Mouse (Mus musculus): ENCODE results near the gene Adamts20.

Gene Adamts20

DNA sequence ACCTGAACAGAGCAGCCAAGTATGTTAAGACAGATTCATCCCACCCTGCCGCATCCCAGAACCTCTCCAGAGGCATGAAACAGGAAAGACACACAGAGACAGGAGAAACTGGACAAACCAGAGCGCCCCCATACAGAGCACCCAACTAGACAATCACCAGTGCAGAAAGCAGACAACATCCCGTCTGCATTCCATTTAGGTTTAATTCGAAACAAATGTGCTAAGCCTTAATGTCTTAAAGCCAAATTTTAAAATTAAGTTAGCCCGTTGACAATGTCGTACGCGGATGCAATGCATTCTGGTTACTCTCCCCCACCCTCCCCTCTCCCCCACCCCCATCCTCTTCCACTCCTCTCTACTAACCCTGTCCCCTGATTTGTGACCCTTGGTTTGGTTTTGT is 126.2 kb downstream of the Adamts20 start:
- no peak for DNase-seq

DNA sequence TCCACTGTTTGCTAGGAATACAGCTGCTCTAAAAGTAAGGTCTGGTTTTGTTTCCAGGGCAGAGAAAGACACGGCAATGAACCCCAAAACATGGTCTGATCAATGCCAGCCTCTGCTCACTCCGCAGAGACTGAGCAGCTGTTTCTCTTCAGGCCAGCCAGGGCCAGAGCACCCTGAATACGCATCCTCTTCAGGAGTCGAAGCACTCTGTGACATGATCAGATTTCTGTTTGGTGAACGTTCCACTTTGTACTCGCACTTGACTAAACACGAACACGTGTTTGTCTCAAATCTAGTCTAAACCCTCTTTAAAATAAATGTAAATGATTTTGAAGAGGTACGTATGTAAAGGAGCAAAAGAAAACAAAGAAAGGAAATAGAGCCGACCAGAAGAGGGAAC is 130.6 kb downstream of the Adamts20 start:
- no peak for DNase-seq

DNA sequence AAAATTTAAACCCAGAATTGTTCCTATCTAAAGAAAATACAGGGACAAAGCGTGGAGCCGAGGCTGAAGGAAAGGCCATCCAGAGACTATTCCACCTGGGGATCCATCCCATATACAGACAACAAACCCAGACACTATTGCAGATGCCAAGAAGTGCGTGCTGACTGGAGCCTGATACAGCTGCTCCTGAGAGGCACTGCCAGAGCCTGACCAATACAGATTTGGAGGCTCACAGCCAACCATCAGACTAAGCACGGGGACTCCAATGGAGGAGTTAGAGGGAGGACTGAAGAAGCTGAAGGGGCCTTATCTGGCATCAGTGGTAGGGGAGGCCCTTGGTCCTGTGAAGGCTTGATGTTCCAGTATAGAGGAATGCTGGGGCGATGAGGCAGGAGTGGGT is 138.6 kb downstream of the Adamts20 start:
- DNase-seq = no peak

- peak; percentile 68 to 70 for DNase-seq
Measured at GRCm38 (mm10) chr15:94325509-94326181, 139.6 kb downstream of the Adamts20 start.

GRCm38 (mm10) chr15:94316171-94316570 is 149.0 kb downstream of the Adamts20 start:
- DNase-seq = no peak

GRCm38 (mm10) chr15:94309689-94310088 is 155.5 kb downstream of the Adamts20 start:
- no peak for DNase-seq

GRCm38 (mm10) chr15:94307888-94308287 is 157.3 kb downstream of the Adamts20 start:
- DNase-seq = no peak

DNA sequence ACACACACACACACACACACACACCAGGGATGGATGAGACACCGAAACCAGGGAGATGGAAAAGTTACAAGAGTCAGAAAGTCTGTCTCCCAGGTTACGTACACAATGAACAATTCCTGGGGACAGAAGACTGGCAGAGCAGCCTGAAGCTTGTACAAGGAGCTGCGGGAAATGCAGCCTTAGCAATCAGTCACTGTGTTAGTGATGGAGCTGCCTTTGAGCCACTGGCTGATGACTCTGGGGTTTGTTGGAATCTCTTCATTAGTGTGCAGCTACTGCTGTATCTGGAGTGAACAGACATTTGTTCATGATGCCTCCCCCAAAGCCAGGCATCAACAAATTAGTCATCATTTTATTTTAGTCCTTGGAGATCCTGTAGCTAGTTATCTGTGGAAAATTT is 162.1 kb downstream of the Adamts20 start:
- no peak for DNase-seq

DNA sequence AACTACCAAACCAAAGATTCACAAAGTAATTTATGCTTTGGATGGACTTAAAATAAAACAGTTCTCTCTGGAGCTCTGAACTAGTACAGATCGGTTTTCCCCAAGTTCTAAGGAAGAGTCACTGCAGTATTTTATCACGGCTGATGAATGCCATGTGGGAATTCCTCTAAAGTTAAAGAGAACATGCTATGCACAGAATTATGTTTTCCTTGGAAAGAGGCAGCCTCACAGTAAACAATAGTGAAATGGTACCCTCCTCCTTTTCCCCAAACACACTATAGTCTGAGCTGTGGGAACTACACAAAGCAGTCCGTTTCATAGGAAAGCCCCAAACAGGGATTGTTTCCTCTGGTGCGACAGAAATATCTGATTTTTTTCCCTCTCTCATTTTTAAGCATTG is 171.1 kb downstream of the Adamts20 start:
- DNase-seq = no peak

DNA sequence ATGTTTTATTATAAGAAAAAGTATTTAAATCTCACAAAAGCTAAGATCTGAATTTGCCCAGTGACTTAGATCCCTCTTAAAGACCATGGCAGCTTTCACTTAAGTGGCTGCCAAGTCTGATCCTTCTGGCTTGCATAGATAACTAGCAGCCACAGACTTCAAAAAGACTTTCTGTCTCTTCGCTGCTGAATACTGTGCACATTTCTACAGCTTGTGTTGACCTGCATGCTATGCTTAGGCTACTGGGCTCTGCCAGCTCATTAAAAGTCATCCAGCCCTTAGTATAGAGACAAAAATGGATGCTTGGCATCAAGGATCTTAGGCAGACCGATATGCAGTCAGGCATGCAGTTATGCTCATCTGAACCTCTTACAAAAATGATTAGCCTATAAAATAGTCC is 177.2 kb downstream of the Adamts20 start:
- DNase-seq = peak in 1 of 2 experiments; percentile 20

- DNase-seq = peak; percentile 51 to 55
Measured at GRCm38 (mm10) chr15:94287495-94287894, 177.7 kb downstream of the Adamts20 start.

DNA sequence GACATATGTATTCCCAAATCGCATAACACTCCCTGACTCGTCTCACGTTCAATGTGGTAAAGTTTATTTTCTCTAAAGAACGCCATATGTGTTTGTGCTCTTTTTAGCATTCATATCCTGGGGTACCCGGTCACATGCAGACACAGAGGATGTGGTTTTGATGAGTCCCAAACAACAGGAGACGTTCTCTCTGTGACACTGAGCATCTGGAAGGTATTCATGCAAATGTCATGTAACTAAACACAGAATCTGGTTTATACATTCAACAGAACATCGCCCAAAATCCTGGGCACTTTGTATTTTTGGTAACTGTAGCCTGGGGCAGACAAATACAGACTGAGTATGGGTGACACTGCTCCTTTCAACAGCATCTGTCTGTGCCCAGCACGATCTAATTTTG is 188.8 kb downstream of the Adamts20 start:
- no peak for DNase-seq

DNA sequence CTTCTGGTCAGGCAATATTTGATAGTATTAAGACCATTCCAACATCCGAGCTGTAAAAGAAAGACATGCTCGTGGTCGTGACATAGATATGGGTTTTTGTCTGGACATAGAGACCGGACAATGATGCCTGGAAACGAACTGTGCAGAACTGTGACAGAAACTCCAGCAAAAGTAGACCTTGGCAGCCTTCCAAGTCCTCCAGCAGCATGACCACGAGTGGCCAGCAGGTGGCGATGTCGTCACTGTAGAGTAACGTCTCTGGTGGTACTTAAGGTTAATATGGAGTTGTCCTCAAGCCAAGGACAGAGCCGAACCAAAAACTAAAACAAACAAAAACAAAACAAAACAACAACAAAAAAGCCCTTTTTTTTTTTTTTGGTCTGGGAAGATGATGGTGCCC is 199.6 kb downstream of the Adamts20 start:
- DNase-seq = peak; percentile 93 to 96

- peak; percentile 47 to 57 for DNase-seq
Measured at GRCm38 (mm10) chr15:94264497-94264879, 200.7 kb downstream of the Adamts20 start.

- peak; percentile 94 for DNase-seq
Measured at GRCm38 (mm10) chr15:94263866-94264496, 201.2 kb downstream of the Adamts20 start.

DNA sequence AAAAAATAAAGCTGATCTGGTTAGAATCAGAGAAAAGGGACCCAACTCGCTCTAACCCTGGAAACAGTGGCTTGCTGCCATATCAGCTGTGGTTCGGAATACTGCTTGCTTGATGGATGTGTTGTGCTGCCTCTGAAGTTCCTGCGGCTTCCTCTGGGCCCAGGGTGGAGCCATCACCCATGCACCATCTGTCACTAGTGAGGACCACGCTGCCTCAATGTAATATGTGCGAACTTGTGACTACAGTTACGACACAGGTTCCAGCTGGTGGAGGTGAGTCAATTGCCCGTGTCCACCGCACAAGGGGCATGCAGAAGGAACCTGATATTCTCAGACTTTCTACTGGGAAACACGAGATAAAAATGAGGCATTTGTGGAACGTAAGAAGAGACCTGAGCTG is 202.0 kb downstream of the Adamts20 start:
- DNase-seq = peak; percentile 64 to 74

DNA sequence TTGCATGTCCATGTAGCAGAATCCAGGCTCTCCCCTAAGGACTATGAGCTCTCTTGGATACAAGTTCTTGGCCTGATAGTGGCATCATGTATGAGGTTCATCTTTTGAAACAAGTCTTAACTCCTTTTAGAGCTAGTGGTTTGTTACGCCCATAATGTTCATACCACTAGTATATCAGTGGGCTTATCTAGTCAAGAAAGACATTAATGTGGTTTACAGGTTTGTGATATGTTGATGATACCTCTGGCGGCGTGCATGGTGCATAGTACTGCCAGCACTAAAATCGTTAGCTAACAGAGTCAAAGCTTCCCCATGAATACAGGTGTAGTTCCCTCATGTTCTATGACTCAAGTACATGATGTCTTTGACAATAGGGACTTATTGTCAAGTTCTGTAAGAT is 205.7 kb downstream of the Adamts20 start:
- no peak for DNase-seq

- DNase-seq = peak; percentile 87 to 89
Measured at GRCm38 (mm10) chr15:94255538-94255937, 209.7 kb downstream of the Adamts20 start.

DNA sequence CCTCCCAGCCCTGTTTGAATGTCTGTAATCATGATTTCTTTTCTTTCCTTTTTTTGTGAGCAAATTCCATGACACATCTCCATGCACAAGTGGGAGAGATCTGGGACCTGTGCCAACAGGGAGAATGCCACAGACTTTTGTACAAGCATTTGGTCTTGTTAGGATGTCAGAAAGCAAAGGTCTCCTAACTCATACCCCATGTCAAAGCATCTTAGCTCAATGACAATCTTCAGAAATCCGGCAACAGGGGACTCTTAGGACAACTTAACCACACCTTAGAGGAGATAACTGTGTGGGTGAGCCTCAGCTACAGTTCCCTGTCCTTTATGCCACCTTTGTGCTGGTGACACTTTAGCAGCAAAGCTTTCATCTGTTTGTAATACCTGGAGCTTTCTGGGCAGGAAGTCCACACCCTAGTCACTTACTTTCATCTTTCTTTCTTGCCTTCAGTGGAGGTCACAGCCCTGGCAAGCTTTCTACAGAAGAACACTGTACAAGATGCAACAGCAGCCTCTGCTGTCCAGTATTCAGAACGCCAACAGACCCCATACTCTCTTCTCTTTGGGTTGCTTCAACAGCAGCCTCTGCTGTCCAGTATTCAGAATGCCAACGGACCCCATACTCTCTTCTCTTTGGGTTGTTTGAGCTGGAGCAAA is 210.2 kb downstream of the Adamts20 start:
- DNase-seq = peak; percentile 54 to 62

- peak; percentile 98 for DNase-seq
Measured at GRCm38 (mm10) chr15:94254091-94254860, 210.9 kb downstream of the Adamts20 start.

- peak; percentile 73 to 77 for DNase-seq
Measured at GRCm38 (mm10) chr15:94252962-94253712, 212.1 kb downstream of the Adamts20 start.

- no peak for DNase-seq
Measured at GRCm38 (mm10) chr15:94249766-94250165, 215.5 kb downstream of the Adamts20 start.

GRCm38 (mm10) chr15:94248386-94248785 is 216.8 kb downstream of the Adamts20 start:
- peak in 1 of 2 experiments; percentile 13 for DNase-seq
